Mouse (Mus musculus): ENCODE data around the gene Tulp1. TPM values are rescaled to one million over a fixed set of nuclear protein-coding genes. Genes with fewer than 3 reads are reported as not detected.
"Not testable (repeated sequence)": the region's sequence is repeated elsewhere in the genome, so short reads cannot be mapped to it uniquely, and the experiment has no call there.

The Tulp1 gene
- polyA plus RNA-seq, 1 experiment from 2014 or later, result 3.3 TPM

DNA sequence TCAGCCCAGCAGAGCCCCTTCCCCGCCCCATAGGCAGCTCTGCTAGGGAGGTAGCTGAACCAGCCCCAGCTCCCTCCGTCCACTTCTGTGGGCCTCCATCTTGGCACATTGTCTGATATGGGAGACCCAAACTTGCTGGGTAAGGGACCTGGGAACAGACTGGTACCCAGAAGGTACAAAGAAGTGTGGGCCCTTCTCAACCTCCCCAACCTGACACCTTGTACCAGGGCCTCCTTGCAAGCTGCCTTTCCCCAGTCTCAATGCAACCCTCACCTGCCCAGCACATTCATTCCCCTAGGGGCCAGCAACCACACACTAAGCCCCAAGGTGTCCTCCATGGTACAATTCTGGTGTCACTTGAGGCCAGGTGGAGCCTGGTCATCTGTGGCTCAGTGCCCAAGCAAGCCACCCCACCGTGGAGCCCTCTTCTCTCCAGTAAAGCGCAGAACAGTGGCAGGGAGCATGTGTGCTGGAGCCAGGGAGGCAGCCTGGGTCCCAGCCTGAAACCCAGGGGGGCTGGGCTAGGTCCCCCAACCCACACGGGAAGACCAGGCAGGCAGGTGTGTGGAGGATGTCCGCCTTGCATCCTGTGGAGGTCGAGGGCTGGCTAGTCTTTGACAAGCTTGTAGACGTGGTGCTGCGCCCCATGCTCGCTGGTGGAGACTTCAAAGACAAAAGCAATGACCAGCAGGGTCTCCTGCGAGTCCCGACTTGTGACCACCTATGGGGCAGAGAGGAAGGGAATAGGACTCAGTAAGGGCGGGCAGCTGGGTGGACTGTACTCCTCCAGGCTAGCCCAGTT is 32.7 kb downstream of the Tulp1 start:
- Histone ChIP-seq H3K27me3 (ENCODE audit: control insufficient read depth, insufficient read depth, low read length) (no peaks in the 10 kb centered on the region), H3K36me3 (ENCODE audit: control insufficient read depth, insufficient read depth, low read length) (peaks cover 17% of the 10 kb centered on the region), H3K4me3 (ENCODE audit: low read depth, low read length) (no peak overlapping the region), H3K27ac (replicated peaks) (0 out of 2 replicates have a peak overlapping the region, but pooled peaks have one; percentile 30), H3K4me1 (replicated peaks; ENCODE audit: control insufficient read depth, insufficient read depth) (peaks cover 6% of the 10 kb centered on the region; the same call in 1 of the 2 replicates), H3K9ac (ENCODE audit: low read length) (0 out of 2 replicates have a peak overlapping the region, but pooled peaks have one; percentile 18), H3K4me2 (replicated peaks; ENCODE audit: low read depth) (no peak overlapping the region), H3K9me3 (ENCODE audit: control insufficient read depth, low read length) (no peaks in the 10 kb centered on the region)
- TF ChIP-seq CTCF (IDR thresholded peaks at IDR 0.05; ENCODE audit: low read depth) (peak; percentile 58), EP300 (optimal IDR thresholded peaks at IDR 0.05) (no peak)
- no peak for DNase-seq (ENCODE audit: low spot score)
- ATAC-seq (ENCODE audit: low FRiP score, low TSS enrichment), result no peak
- 60% methylated on average over 13 of the region's 13 CpGs for WGBS

DNA sequence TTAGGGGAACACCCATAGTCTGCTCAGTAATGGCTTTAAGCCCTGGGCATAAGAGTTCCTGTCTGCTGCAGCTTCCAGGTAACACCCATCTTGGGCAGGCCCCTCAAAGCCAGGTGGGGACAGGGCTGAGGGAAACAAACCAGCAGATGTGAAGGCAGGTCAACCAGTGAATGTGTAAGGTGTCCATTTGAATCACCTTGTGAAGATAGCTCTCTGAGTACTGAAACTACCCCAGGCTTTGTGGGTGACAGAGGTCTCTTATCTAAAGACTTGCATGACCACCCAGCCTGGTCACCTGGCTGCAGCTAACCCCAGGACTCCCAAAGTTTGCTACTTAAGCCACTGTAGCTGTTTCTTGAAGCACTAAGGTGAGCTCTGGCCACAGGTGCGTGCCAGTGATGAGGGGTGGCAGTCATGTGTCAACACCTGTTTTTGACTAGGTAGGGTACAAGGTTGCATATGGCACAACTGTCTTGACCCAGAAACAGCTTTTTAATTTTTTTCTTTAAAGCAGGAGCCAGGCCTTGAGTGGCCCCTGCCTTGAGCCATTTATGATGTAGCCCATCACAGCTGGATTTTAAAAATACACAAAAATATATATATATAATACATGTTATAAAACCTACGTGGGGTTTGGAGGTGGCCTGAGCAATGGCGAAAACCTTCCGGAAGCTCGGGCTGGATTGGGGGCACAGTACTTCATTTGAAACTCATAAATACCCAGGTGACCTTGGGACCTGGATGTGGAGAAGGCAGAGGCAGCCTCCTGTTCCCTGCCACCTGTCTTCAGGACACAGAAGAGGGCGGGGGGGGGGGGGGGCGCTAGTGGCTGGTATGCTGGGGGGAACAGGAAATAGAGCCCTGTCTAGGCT is 33.5 kb downstream of the Tulp1 start:
- TF ChIP-seq CTCF (IDR thresholded peaks at IDR 0.05; ENCODE audit: low read depth) (no peak), EP300 (optimal IDR thresholded peaks at IDR 0.05) (no peak)
- ATAC-seq (ENCODE audit: low FRiP score, low TSS enrichment) (no peak), DNase-seq (ENCODE audit: low spot score) (no peak)
- Histone ChIP-seq H3K27ac (replicated peaks) (peak overlapping the region; percentile 45), H3K27me3 (ENCODE audit: control insufficient read depth, insufficient read depth, low read length) (no peaks in the 10 kb centered on the region), H3K4me1 (replicated peaks; ENCODE audit: control insufficient read depth, insufficient read depth) (peaks cover 6% of the 10 kb centered on the region; the same call in 1 of the 2 replicates), H3K9me3 (ENCODE audit: control insufficient read depth, low read length) (no peaks in the 10 kb centered on the region), H3K4me3 (ENCODE audit: low read depth, low read length) (no peak overlapping the region), H3K36me3 (ENCODE audit: control insufficient read depth, insufficient read depth, low read length) (peaks cover 17% of the 10 kb centered on the region), H3K4me2 (replicated peaks; ENCODE audit: low read depth) (no peak overlapping the region), H3K9ac (ENCODE audit: low read length) (no peak overlapping the region)
- WGBS, result 28% methylated on average over 7 of the region's 7 CpGs

DNA sequence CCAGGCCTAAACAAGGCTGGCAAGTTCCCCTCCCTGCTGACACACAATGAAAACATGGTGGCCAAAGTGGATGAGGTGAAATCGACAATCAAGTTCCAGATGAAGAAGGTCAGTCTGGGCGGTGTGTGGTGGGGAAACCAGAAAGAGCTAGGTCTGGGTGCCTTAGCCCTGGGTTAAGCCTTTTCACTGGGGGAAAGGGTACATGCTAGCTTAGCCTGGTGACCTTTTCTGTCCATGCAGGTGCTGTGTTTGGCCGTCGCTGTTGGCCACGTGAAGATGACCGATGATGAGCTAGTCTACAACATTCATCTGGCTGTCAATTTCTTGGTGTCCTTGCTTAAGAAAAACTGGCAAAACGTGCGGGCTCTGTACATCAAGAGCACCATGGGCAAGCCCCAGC is 34.4 kb downstream of the Tulp1 start:
- peaks cover 17% of the 10 kb centered on the region for H3K36me3 ChIP-seq (ENCODE audit: control insufficient read depth, insufficient read depth, low read length)
- H3K27ac ChIP-seq (replicated peaks), result peak overlapping the region; percentile 45; the same call in 1 of the 2 replicates
- not testable (repeated sequence) for H3K4me2 ChIP-seq (replicated peaks; ENCODE audit: low read depth); H3K4me3 ChIP-seq (ENCODE audit: low read depth, low read length); H3K9me3 ChIP-seq (ENCODE audit: control insufficient read depth, low read length); H3K27me3 ChIP-seq (ENCODE audit: control insufficient read depth, insufficient read depth, low read length); ATAC-seq (ENCODE audit: low FRiP score, low TSS enrichment); H3K4me1 ChIP-seq (replicated peaks; ENCODE audit: control insufficient read depth, insufficient read depth); DNase-seq (ENCODE audit: low spot score); H3K9ac ChIP-seq (ENCODE audit: low read length)
- 32% methylated on average over 6 of the region's 8 CpGs for WGBS

DNA sequence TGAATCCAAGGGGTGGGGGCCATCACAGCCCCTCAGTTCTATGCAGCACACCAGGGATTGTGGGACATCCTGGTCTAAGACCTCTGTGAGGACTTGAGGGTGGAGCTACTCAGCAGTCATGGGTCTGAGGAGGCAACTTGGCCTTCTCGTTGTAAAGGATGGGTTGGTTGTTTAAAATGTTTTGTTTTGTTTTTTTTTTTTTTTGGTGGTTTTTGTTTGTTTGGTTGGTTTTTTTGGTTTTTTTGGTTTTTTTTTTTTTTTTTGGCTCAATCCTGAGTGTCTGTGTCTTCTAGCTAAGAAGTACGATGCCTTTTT is 34.8 kb downstream of the Tulp1 start:
- TF ChIP-seq CTCF (IDR thresholded peaks at IDR 0.05; ENCODE audit: low read depth) (no peak), EP300 (optimal IDR thresholded peaks at IDR 0.05) (no peak)
- Histone ChIP-seq H3K4me3 (ENCODE audit: low read depth, low read length) (peak overlapping the region; percentile 73; the same call in 1 of the 2 replicates), H3K36me3 (ENCODE audit: control insufficient read depth, insufficient read depth, low read length) (peaks cover 15% of the 10 kb centered on the region), H3K27me3 (ENCODE audit: control insufficient read depth, insufficient read depth, low read length) (no peaks in the 10 kb centered on the region), H3K9ac (ENCODE audit: low read length) (peak overlapping the region; percentile 92; the same call in 1 of the 2 replicates), H3K27ac (replicated peaks) (0 out of 2 replicates have a peak overlapping the region, but pooled peaks have one; percentile 98), H3K4me2 (replicated peaks; ENCODE audit: low read depth) (peak overlapping the region; percentile 90), H3K9me3 (ENCODE audit: control insufficient read depth, low read length) (no peaks in the 10 kb centered on the region), H3K4me1 (replicated peaks; ENCODE audit: control insufficient read depth, insufficient read depth) (peaks cover 6% of the 10 kb centered on the region; the same call in 1 of the 2 replicates)
- no peak for DNase-seq (ENCODE audit: low spot score)
- WGBS, result 18% methylated on average over 2 of the region's 2 CpGs
- no peak for ATAC-seq (ENCODE audit: low FRiP score, low TSS enrichment)

DNA sequence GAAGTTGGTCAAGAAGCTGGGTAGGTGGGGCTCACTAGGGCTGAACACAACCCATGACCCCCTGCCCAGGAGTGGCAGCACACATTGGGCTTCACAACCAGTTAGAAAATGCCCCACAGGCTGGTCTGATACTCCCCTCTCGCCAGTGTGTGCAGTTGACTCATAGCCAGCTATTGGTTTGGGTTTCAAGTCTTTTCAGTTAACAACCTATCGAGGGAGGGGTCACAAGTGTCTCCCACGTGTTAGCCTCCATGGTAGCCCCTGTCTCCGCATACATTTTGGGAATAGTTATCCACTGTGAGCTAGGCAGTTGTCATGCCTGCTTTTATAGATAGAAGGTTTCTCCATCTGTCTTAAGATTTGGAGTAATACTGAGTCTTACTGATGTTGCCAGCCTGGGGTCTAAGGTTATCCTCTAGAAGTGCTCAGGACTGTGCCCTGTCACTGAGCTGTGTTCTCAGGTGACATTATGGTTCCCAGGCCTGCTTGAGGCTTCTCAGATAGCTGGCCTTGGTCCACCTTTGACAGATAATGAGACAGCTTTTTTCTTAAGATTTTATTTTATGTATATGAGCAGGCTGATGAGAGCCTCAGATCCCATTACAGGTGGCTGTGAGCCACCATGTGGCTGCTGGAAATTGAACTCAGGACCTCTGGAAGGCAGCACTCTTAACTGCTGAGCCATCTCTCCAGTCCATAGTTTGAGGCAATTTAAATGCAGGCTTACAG is 35.4 kb downstream of the Tulp1 start:
- no peak for TF ChIP-seq CTCF (IDR thresholded peaks at IDR 0.05; ENCODE audit: low read depth)
- TF ChIP-seq EP300 (optimal IDR thresholded peaks at IDR 0.05), result no peak
- Histone ChIP-seq H3K4me3 (ENCODE audit: low read depth, low read length) (peak overlapping the region; percentile 73), H3K4me1 (replicated peaks; ENCODE audit: control insufficient read depth, insufficient read depth) (peaks cover 6% of the 10 kb centered on the region; the same call in 1 of the 2 replicates), H3K36me3 (ENCODE audit: control insufficient read depth, insufficient read depth, low read length) (peaks cover 10% of the 10 kb centered on the region), H3K9ac (ENCODE audit: low read length) (peak overlapping the region; percentile 92), H3K4me2 (replicated peaks; ENCODE audit: low read depth) (peak overlapping the region; percentile 90), H3K9me3 (ENCODE audit: control insufficient read depth, low read length) (no peaks in the 10 kb centered on the region), H3K27ac (replicated peaks) (peak overlapping the region; percentile 98), H3K27me3 (ENCODE audit: control insufficient read depth, insufficient read depth, low read length) (no peaks in the 10 kb centered on the region)
- ATAC-seq (ENCODE audit: low FRiP score, low TSS enrichment), result no peak
- WGBS, result 0% methylated on average over 4 of the region's 4 CpGs
- no peak for DNase-seq (ENCODE audit: low spot score)
